Mouse (Mus musculus) erythroblast, embryonic 14.5 days (primary cell): ENCODE results near the gene Gm18596. TPM values are rescaled to one million over a fixed set of nuclear protein-coding genes. Genes with fewer than 3 reads are reported as not detected.
"Not testable (repeated sequence)": the region's sequence is repeated elsewhere in the genome, so short reads cannot be mapped to it uniquely, and the experiment has no call there.

Experiments used
- H3K27me3 ChIP-seq: 2 replicates; pipeline ENCODE4 v1.6.1; 2012; ENCODE audit warnings: inconsistent platforms; ENCODE audit not compliant: control insufficient read depth
- H3K36me3 ChIP-seq: 2 replicates; pipeline ENCODE4 v1.6.1; 2012; ENCODE audit warnings: mild to moderate bottlenecking, inconsistent platforms; ENCODE audit not compliant: control insufficient read depth
- H3K4me1 ChIP-seq: 2 replicates; pipeline ENCODE4 v1.6.1; 2012; ENCODE audit warnings: inconsistent platforms; ENCODE audit not compliant: control insufficient read depth
- H3K4me3 ChIP-seq: replicated peaks from 2 replicates; pipeline ENCODE3; 2012; ENCODE audit warnings: moderate library complexity, mild to moderate bottlenecking, inconsistent platforms
- H3K9me3 ChIP-seq: 2 replicates; pipeline ENCODE4 v1.6.1; 2012; ENCODE audit warnings: low read length, inconsistent platforms, mixed read lengths; ENCODE audit not compliant: control insufficient read depth
- GATA1 ChIP-seq: IDR thresholded peaks from 2 replicates; pipeline ENCODE4 v1.6.1; 2012; ENCODE audit warnings: low read length, inconsistent platforms, mixed read lengths
- TAL1 ChIP-seq: IDR thresholded peaks from 3 replicates; pipeline ENCODE4 v1.6.1; 2012; ENCODE audit warnings: low read length, inconsistent platforms, mixed read lengths
- polyA plus RNA-seq: library from polyadenylated mRNA; stranded (reverse); fragments of >175 nt; gene quantifications from 2 replicates; pipeline ENCODE4 v1.2.3, GENCODE M21; 2012

Gm18596 gene
- polyA plus RNA-seq, 1 experiment = not detected

DNA sequence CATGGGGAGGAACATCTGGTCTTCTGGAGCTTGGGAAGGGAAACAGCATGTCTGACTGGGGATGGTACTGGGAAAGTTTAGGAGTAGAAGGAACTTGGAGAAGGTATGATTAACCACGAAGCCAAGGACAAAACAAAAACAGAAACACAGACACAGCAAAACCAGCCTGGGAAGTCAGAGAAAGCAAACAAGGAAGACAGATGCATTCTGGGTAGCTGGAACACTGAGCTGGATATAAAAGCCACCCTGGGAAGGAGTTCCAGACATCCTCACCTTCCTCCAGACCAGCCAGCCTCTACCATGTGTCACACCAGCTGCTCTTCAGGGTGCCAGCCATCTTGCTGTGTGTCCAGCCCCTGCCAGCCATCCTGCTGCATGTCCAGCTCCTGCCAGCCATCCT is 26.9 kb downstream of the Gm18596 start, which contains the start of gene Gm10142:
Gm10142 (plus strand) TSS at position 301 of the 400 bp plus-strand sequence.
- no peaks in the 10 kb centered on the region for H3K36me3 ChIP-seq
- no peaks in the 10 kb centered on the region for H3K4me1 ChIP-seq
- no peak for TF ChIP-seq TAL1
- no peak for TF ChIP-seq GATA1
- no peaks in the 10 kb centered on the region for H3K27me3 ChIP-seq
- peaks cover 10% of the 10 kb centered on the region for H3K9me3 ChIP-seq
- H3K4me3 ChIP-seq = no peak within 1 kb of the TSS

DNA sequence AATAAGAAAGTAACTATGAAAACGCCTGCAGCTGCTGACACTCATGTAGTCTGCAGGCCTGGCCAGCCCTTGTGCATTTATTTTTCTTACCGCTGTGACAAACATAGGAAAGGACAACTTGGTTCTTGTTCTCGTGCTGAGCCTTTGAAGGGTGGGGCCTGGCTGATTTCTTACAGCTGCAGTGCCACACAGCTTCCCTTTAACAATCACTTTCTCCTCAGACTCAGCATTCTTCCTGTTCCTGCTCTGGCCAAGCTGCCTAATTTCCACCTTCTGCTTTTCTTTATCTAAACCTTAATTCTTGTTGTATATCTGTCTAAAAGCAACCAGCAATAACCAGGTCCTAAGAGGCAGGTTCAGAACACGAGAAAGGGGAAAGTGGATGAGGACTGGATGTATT is 28.7 kb downstream of the Gm18596 start:
- no peaks in the 10 kb centered on the region for H3K36me3 ChIP-seq
- no peak overlapping the region for H3K4me3 ChIP-seq
- TF ChIP-seq GATA1 (no peak), TAL1 (no peak)
- H3K4me1 ChIP-seq = no peaks in the 10 kb centered on the region
- no peaks in the 10 kb centered on the region for H3K27me3 ChIP-seq
- H3K9me3 ChIP-seq = peaks cover 5% of the 10 kb centered on the region

DNA sequence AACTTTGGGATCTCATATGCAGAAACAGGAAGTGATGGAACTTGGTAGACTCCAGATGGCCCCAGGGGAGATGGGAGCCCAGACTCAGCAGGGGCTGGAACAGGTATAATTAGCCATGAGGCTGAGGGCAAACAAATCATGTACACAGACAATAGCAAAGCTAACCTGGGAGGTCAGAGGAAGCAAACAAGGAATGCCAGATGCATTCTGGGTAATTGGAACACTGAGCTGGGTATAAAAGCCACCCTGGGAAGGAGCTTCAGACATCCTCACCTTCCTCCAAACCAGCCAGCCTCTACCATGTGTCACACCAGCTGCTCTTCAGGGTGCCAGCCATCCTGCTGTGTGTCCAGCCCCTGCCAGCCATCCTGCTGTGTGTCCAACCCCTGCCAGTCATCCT is 31.3 kb downstream of the Gm18596 start, which contains the start of gene Gm10024:
Gm10024 (plus strand) TSS at position 301 of the 400 bp plus-strand sequence.
- H3K9me3 ChIP-seq = peaks cover 10% of the 10 kb centered on the region
- not testable (repeated sequence) for H3K27me3 ChIP-seq, H3K36me3 ChIP-seq, H3K4me3 ChIP-seq, H3K4me1 ChIP-seq

DNA sequence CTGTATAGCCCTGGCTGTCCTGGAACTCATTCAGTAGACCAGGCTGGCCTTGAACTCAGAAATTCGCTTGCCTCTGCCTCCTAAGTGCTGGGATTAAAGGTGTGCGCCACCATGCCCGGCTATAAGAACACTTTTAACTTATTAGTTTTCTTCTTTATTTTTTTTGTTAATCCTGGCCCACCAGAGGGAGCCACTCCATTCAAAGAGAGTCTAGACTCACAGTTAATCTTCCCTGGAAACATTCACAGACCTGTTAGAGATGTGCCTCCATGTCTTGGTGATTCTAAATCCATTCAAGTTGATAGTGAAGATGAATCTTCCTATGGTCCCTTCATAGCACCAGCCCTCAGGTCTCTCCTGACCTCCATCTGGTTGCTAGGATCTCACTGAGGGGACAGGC is 32.6 kb downstream of the Gm18596 start:
- TF ChIP-seq GATA1 (no peak), TAL1 (no peak)
- no peaks in the 10 kb centered on the region for H3K27me3 ChIP-seq
- H3K9me3 ChIP-seq = peaks cover 10% of the 10 kb centered on the region
- H3K4me3 ChIP-seq = no peak overlapping the region
- H3K4me1 ChIP-seq = no peaks in the 10 kb centered on the region
- H3K36me3 ChIP-seq = no peaks in the 10 kb centered on the region

DNA sequence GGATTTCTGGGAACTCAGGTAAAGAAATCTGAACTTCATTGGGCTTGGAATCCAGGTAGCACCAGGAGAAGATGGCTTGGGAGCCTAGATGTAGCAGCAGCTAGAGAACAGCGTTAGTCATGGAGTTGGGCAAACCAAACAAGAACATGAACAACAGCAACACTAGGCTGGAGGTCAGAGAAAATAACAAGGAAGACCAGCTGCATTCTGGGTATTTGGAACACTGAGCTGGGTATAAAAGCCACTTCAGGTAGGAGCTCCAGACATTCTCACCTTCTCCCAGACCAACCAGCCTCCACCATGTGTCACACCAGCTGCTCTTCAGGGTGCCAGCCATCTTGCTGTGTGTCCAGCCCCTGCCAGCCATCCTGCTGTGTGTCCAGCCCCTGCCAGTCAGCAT is 36.1 kb downstream of the Gm18596 start, which contains the start of gene Gm10272:
Gm10272 (plus strand) TSS at position 301 of the 400 bp plus-strand sequence.
- H3K4me3 ChIP-seq = no peak within 1 kb of the TSS
- H3K4me1 ChIP-seq = no peaks in the 10 kb centered on the region
- TF ChIP-seq GATA1 = no peak
- no peak for TF ChIP-seq TAL1
- H3K9me3 ChIP-seq = peaks cover 10% of the 10 kb centered on the region
- H3K27me3 ChIP-seq = no peaks in the 10 kb centered on the region
- no peaks in the 10 kb centered on the region for H3K36me3 ChIP-seq

DNA sequence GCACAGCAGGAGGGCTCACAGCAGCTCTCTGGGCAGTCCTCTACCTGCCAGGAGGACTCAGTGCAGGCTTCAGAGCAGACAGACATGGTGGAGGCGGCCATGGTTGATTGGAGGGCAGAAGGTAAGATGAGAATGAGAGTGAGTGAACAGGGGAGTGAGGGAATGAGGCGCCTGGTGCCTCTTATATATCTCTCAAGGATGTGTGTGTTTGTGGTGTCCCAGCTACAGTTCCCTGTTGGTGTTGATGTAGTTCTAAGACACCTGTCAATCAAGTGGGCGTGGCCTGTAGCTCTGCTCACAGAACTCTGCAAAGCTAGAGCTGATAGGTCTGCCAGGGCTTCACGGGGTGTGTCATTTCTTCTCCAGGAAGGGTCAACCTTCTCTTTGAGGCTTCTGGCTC is 45.3 kb downstream of the Gm18596 start, which contains the start of gene Gm9508:
Gm9508 (minus strand) TSS at position 101 of the 400 bp plus-strand sequence.
- no peaks in the 10 kb centered on the region for H3K9me3 ChIP-seq
- H3K4me3 ChIP-seq = no peak within 1 kb of the TSS
- H3K36me3 ChIP-seq = no peaks in the 10 kb centered on the region
- no peaks in the 10 kb centered on the region for H3K4me1 ChIP-seq
- H3K27me3 ChIP-seq = no peaks in the 10 kb centered on the region
- TF ChIP-seq GATA1 (no peak), TAL1 (no peak)

Other genes starting within 250 kb of the Gm18596 start
- 7.2 and 8.8 TPM in 2 replicates for gene Fam207a, start 226.9 kb downstream of the Gm18596 start, polyA plus RNA-seq
- gene Itgb2, start 212.4 kb downstream of the Gm18596 start, polyA plus RNA-seq = 0.14 and 0.23 TPM in 2 replicates
- 7.2 and 9.7 TPM in 2 replicates for gene Pttg1ip, start 160.9 kb downstream of the Gm18596 start, polyA plus RNA-seq
- 3.1 and 3.3 TPM in 2 replicates for gene Sumo3, start 136.5 kb downstream of the Gm18596 start, polyA plus RNA-seq
- not detected in 2 replicates for gene Gm49325, start 136.4 kb downstream of the Gm18596 start, polyA plus RNA-seq
- 2.6 and 2.9 TPM in 2 replicates for gene Ube2g2, start 120.4 kb downstream of the Gm18596 start, polyA plus RNA-seq
- not detected in 2 replicates for gene Tspear, start 56.1 kb downstream of the Gm18596 start, polyA plus RNA-seq
- not detected in 2 replicates for gene Gm19402, start 51.9 kb downstream of the Gm18596 start, polyA plus RNA-seq
- gene Gm9508, start 45.4 kb downstream of the Gm18596 start, polyA plus RNA-seq = not detected in 2 replicates
- not detected in 2 replicates for gene Gm10272, start 36.0 kb downstream of the Gm18596 start, polyA plus RNA-seq
- not detected in 2 replicates for gene Gm10024, start 31.2 kb downstream of the Gm18596 start, polyA plus RNA-seq
- not detected in 2 replicates for gene Gm10142, start 26.8 kb downstream of the Gm18596 start, polyA plus RNA-seq
- not detected in 2 replicates for gene Krtap12-1, start 22.0 kb downstream of the Gm18596 start, polyA plus RNA-seq
- not detected in 2 replicates for gene Gm10100, start 16.2 kb downstream of the Gm18596 start, polyA plus RNA-seq
- gene Gm9736, start 8.7 kb upstream of the Gm18596 start, polyA plus RNA-seq = not detected in 2 replicates
- not detected in 2 replicates for gene Gm3233, start 17.0 kb upstream of the Gm18596 start, polyA plus RNA-seq
- gene Gm3238, start 28.7 kb upstream of the Gm18596 start, polyA plus RNA-seq = not detected in 2 replicates
- not detected in 2 replicates for gene Gm7138, start 34.3 kb upstream of the Gm18596 start, polyA plus RNA-seq
- gene Gm3250, start 39.9 kb upstream of the Gm18596 start, polyA plus RNA-seq = not detected in 2 replicates
- gene Gm7137, start 45.6 kb upstream of the Gm18596 start, polyA plus RNA-seq = not detected in 2 replicates
- not detected in 2 replicates for gene Gm9639, start 52.4 kb upstream of the Gm18596 start, polyA plus RNA-seq
- gene Gm19668, start 56.5 kb upstream of the Gm18596 start, polyA plus RNA-seq = not detected in 2 replicates
- gene Gm9507, start 69.2 kb upstream of the Gm18596 start, polyA plus RNA-seq = not detected in 2 replicates
- not detected in 2 replicates for gene Gm2696, start 72.0 kb upstream of the Gm18596 start, polyA plus RNA-seq
- not detected in 2 replicates for gene Krtap10-4, start 84.5 kb upstream of the Gm18596 start, polyA plus RNA-seq
- 0.04 TPM in 1 of 2 replicates, not detected in the other for gene Krtap10-10, start 93.3 kb upstream of the Gm18596 start, polyA plus RNA-seq
- not detected in 2 replicates for gene Gm36176, start 104.2 kb upstream of the Gm18596 start, polyA plus RNA-seq
- gene Gm10318, start 110.2 kb upstream of the Gm18596 start, polyA plus RNA-seq = not detected in 2 replicates
- not detected in 2 replicates for gene Gm3285, start 119.3 kb upstream of the Gm18596 start, polyA plus RNA-seq
- gene Lrrc3, start 159.9 kb upstream of the Gm18596 start, polyA plus RNA-seq = 0.01 TPM in 1 of 2 replicates, not detected in the other
- gene Trpm2, start 227.9 kb upstream of the Gm18596 start, polyA plus RNA-seq = 0.01 and 0.02 TPM in 2 replicates
- 1.2 and 2.4 TPM in 2 replicates for gene 1810043G02Rik, start 235.9 kb upstream of the Gm18596 start, polyA plus RNA-seq